Mouse (Mus musculus) limb, embryonic 14.5 days (tissue): ENCODE results near the gene Mef2a. TPM values are rescaled to one million over a fixed set of nuclear protein-coding genes. Genes with fewer than 3 reads are reported as not detected.

ENCODE experiments used
- ATAC-seq: fragments of 200-750 bp; cut with Nextera tagmentation; 2 replicates; pipeline ENCODE4 v1.8.0; 2017; ENCODE audit warnings: low read depth, moderate number of reproducible peaks, moderate TSS enrichment; ENCODE audit not compliant: low FRiP score
- DNase-seq: peaks from one replicate; pipeline ENCODE4 v3.0.0-alpha.2; 2015; ENCODE audit warnings: low spot score
- H3K27ac ChIP-seq: fragments of 300-500 bp; sonication (generic); replicated peaks from 2 replicates; pipeline ENCODE4 v1.5.1; 2014; ENCODE audit warnings: low read depth, mild to moderate bottlenecking, low read length, moderate library complexity, mixed read lengths
- H3K27me3 ChIP-seq: fragments of 300-500 bp; sonication (generic); 2 replicates; pipeline ENCODE4 v1.6.1; 2014; ENCODE audit warnings: low read length, mixed read lengths; ENCODE audit not compliant: control insufficient read depth, insufficient read depth
- H3K36me3 ChIP-seq: fragments of 300-500 bp; sonication (generic); 2 replicates; pipeline ENCODE4 v1.6.1; 2014; ENCODE audit warnings: mild to moderate bottlenecking, low read length, moderate library complexity, mixed read lengths; ENCODE audit not compliant: control insufficient read depth, insufficient read depth
- H3K4me1 ChIP-seq: fragments of 300-500 bp; sonication (generic); 2 replicates; pipeline ENCODE4 v1.6.1; 2014; ENCODE audit warnings: antibody characterized with exemption, low read length, mixed read lengths; ENCODE audit not compliant: control insufficient read depth, insufficient read depth
- H3K4me2 ChIP-seq: fragments of 300-500 bp; sonication (generic); replicated peaks from 2 replicates; pipeline ENCODE4 v1.6.1; 2014; ENCODE audit warnings: low read depth, mild to moderate bottlenecking, low read length, moderate library complexity; ENCODE audit not compliant: severe bottlenecking
- H3K4me3 ChIP-seq: fragments of 300-500 bp; sonication (generic); replicated peaks from 2 replicates; pipeline ENCODE4 v1.5.1; 2014; ENCODE audit warnings: low read length
- H3K9ac ChIP-seq: fragments of 300-500 bp; sonication (generic); 2 replicates; pipeline ENCODE4 v1.6.1; 2014; ENCODE audit warnings: mild to moderate bottlenecking, low read depth, low read length, moderate library complexity; ENCODE audit not compliant: severe bottlenecking
- H3K9me3 ChIP-seq: fragments of 300-500 bp; sonication (generic); 2 replicates; pipeline ENCODE4 v1.6.1; 2016; ENCODE audit warnings: low read length; ENCODE audit not compliant: control insufficient read depth
- POLR2A ChIP-seq: fragments of 200-500 bp; IDR thresholded peaks from 2 replicates; pipeline ENCODE4 v1.8.0; 2012; ENCODE audit warnings: inconsistent platforms, mild to moderate bottlenecking, moderate library complexity, borderline replicate concordance; ENCODE audit not compliant: insufficient read depth, insufficient read length; ENCODE audit errors: extremely low read depth
- WGBS: fragments of 180-500 bp; shearing (Covaris S2); extraction: QIAGEN DNeasy Blood & Tissue Kit; methylation state at CpG from one replicate; pipeline ENCODE4 v1.1.7; 2014; 5-methylcytosine and 5-hydroxymethylcytosine counted together
- polyA plus RNA-seq, 2 experiments: library from polyadenylated mRNA; depleted of rRNA in 1 of 2; stranded (reverse) in 1 of 2; unstranded in 1 of 2; fragments of >200 nt; fragmentation: Nextera tagmentation in 1 of 2; extraction: Ambion mirVana in 1 of 2; gene quantifications; 2 replicates each; pipeline versions ENCODE4 v1.2.1 to v1.2.3; 2012 to 2014

Mef2a gene
- polyA plus RNA-seq, 2 experiments, result 41.5 to 52.0 TPM

DNA sequence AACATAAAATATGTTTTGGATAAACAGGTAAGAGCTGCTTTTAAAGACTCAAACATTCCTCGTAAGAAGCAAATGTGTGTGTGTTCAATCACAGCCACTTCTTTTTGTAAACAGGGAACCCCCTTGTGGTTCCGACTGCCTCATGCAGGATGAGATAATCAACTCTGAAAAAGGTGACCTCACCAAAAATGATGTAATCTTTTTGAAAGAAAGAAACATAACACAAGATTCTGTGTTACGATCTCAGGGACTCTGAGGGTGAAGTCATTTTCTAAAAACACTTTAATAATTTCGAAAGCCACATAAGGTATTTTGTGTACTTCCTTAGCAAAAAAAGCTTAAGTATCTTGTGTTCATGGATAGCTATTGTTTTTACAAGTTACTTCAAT is 128.8 kb downstream of the Mef2a start:
- DNase-seq (peak; percentile 14), ATAC-seq (peak; percentile 34; the same call in 1 of the 2 replicates)
- H3K27ac ChIP-seq, result no peak overlapping the region
- H3K27me3 ChIP-seq, result no peaks in the 10 kb centered on the region
- no peaks in the 10 kb centered on the region for H3K4me1 ChIP-seq
- no peak for TF ChIP-seq POLR2A
- no peak overlapping the region for H3K4me3 ChIP-seq
- H3K9me3 ChIP-seq, result no peaks in the 10 kb centered on the region
- no peak overlapping the region for H3K4me2 ChIP-seq
- 48% methylated on average over 4 of the region's 4 CpGs for WGBS
- H3K9ac ChIP-seq, result no peak overlapping the region
- H3K36me3 ChIP-seq, result peaks cover 26% of the 10 kb centered on the region

DNA sequence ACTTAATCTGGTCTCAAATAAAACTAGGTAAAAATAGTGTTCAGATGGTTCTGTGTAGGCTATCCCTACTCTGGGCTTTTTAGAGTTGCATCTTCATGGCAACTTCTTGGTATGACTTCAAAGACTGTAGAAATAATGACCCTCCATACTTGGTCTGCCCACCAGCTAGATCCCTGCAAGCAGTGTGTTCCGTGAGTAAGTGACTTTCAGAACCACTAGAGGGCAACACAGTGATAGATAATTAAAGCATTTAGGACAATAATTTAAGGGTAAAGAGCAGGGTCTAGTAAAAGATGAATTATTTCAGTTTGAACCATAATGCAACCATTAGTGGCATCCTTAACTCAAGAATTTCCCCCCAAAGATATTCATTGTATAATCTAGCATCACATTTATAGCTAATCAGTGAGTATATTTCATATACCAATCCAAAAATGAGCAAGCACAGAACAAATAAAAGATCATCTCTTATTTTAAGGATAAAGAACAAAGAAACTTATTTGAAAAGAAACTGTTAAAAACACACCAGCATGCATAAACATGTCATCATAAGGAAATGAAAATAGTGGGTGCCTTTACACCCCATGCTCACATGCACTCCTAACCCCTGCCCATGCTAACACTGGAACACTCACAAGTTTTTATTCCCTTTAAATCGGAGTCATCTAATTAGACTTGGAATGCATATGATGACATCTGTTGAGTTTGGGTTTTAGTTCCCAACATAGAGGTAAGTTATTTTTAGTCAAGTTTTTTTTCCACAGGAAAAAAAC is 129.4 kb downstream of the Mef2a start:
- Histone ChIP-seq H3K27me3 (no peaks in the 10 kb centered on the region), H3K4me2 (no peak overlapping the region), H3K9ac (no peak overlapping the region), H3K27ac (no peak overlapping the region), H3K4me3 (no peak overlapping the region), H3K4me1 (no peaks in the 10 kb centered on the region), H3K36me3 (peaks cover 29% of the 10 kb centered on the region), H3K9me3 (no peaks in the 10 kb centered on the region)
- TF ChIP-seq POLR2A, result no peak
- ATAC-seq (0 out of 2 replicates have a peak, but pooled peaks have one; percentile 27), DNase-seq (peak; percentile 56)
- 46% methylated on average over 2 of the region's 2 CpGs for WGBS

DNA sequence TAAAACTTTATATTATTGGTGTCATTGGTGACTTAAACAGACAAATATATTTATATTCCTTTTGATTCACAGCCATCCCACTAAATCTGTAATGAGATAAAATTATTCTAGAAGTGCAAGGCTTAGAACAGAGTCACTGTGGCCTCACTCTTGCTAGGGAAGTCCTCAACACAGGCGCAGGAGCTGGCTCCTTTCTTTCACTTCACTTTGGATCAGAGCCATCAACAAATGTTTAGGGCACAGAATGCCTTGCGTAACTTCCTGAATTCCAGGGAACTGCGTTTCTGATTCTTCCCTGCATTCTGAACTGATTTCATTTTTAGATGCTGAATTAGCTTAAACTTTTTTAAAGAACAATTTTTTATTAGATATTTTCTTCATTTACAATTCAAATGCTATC is 130.7 kb downstream of the Mef2a start:
- no peak overlapping the region for H3K9ac ChIP-seq
- TF ChIP-seq POLR2A, result no peak
- H3K9me3 ChIP-seq, result no peaks in the 10 kb centered on the region
- H3K27ac ChIP-seq, result no peak overlapping the region
- no peak overlapping the region for H3K4me3 ChIP-seq
- H3K4me2 ChIP-seq, result no peak overlapping the region
- H3K27me3 ChIP-seq, result no peaks in the 10 kb centered on the region
- H3K4me1 ChIP-seq, result no peaks in the 10 kb centered on the region
- H3K36me3 ChIP-seq, result peaks cover 31% of the 10 kb centered on the region
- DNase-seq (no peak), ATAC-seq (no peak)
- WGBS, result 67% methylated on average over 3 of the region's 3 CpGs

DNA sequence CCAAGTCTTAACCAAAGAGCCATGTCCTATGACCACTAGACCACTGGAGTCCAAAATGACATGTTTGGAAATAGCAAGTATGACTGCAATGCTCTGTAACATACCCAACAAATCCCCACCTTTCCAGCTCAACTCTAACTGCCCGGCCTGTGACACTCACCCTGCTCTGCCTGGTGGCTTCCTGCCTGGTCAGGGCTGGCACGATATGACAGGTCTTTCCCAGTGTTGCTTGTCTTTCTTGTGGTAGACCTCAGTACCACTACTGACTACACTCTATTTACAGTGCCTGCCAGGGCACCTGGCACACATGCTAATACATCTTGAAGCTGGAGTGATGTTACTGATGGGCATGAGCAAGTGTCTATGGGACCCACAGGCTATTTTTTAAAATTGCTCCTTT is 134.9 kb downstream of the Mef2a start:
- 90% methylated on average over 2 of the region's 2 CpGs for WGBS
- DNase-seq, result no peak
- ATAC-seq, result no peak
- no peak overlapping the region for H3K4me2 ChIP-seq
- H3K9me3 ChIP-seq, result no peaks in the 10 kb centered on the region
- H3K36me3 ChIP-seq, result peaks cover 62% of the 10 kb centered on the region
- H3K27me3 ChIP-seq, result no peaks in the 10 kb centered on the region
- no peaks in the 10 kb centered on the region for H3K4me1 ChIP-seq
- no peak for TF ChIP-seq POLR2A
- no peak overlapping the region for H3K27ac ChIP-seq
- no peak overlapping the region for H3K4me3 ChIP-seq
- H3K9ac ChIP-seq, result no peak overlapping the region

DNA sequence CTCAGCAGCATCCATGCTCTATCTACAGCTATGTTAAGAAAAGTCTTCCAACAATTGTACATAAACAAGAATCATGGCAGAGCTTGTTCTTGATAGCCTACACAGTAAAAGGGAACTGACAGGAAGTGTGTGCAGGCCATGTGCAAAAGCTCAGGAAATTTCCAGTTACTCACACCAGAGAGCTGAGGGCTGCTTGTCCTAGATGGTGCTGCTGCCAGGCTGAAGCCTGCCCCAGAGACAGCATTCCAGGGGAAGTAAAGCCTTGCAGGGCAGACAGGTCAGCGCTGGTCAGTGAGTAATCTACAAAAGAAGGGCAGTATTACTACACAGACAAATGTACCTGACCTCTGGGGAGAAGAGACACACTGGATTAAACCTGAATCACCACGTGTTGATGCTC is 136.3 kb downstream of the Mef2a start:
- H3K4me2 ChIP-seq, result no peak overlapping the region
- no peak for DNase-seq
- 87% methylated on average over 2 of the region's 2 CpGs for WGBS
- ATAC-seq, result no peak
- no peaks in the 10 kb centered on the region for H3K9me3 ChIP-seq
- TF ChIP-seq POLR2A, result no peak
- no peaks in the 10 kb centered on the region for H3K4me1 ChIP-seq
- no peak overlapping the region for H3K4me3 ChIP-seq
- no peak overlapping the region for H3K27ac ChIP-seq
- no peak overlapping the region for H3K9ac ChIP-seq
- peaks cover 75% of the 10 kb centered on the region for H3K36me3 ChIP-seq
- no peaks in the 10 kb centered on the region for H3K27me3 ChIP-seq
